Mouse (Mus musculus) liver, embryonic 13.5 days (tissue): ENCODE results near the gene Stx6. TPM values are rescaled to one million over a fixed set of nuclear protein-coding genes. Genes with fewer than 3 reads are reported as not detected.

Experiments
- ATAC-seq: fragments of 200-750 bp; cut with Nextera tagmentation; 2 replicates; pipeline ENCODE4 v1.8.0; 2017; ENCODE audit warnings: low read depth, mild to moderate bottlenecking, moderate number of reproducible peaks, moderate library complexity
- DNase-seq: peaks from one replicate; pipeline ENCODE4 v3.0.0; 2022
- H3K27ac ChIP-seq: fragments of 300-500 bp; sonication (generic); 2 replicates; pipeline ENCODE4 v1.5.1; 2015; ENCODE audit warnings: moderate library complexity, mild to moderate bottlenecking, inconsistent platforms
- H3K27me3 ChIP-seq: fragments of 300-500 bp; sonication (generic); 2 replicates; pipeline ENCODE4 v1.6.1; 2015; ENCODE audit warnings: mild to moderate bottlenecking, inconsistent platforms
- H3K36me3 ChIP-seq: fragments of 300-500 bp; sonication (generic); 2 replicates; pipeline ENCODE4 v1.6.1; 2015; ENCODE audit warnings: mild to moderate bottlenecking, inconsistent platforms
- H3K4me1 ChIP-seq: fragments of 300-500 bp; sonication (generic); replicated peaks from 2 replicates; pipeline ENCODE4 v1.6.1; 2015; ENCODE audit warnings: inconsistent platforms
- H3K4me2 ChIP-seq: fragments of 300-500 bp; sonication (generic); 2 replicates; pipeline ENCODE4 v1.6.1; 2015; ENCODE audit warnings: inconsistent platforms, mild to moderate bottlenecking, moderate library complexity
- H3K4me3 ChIP-seq: fragments of 300-500 bp; sonication (generic); replicated peaks from 2 replicates; pipeline ENCODE4 v1.5.1; 2015; ENCODE audit warnings: mild to moderate bottlenecking, inconsistent platforms
- H3K9ac ChIP-seq: fragments of 300-500 bp; sonication (generic); 2 replicates; pipeline ENCODE4 v1.6.1; 2015; ENCODE audit warnings: mild to moderate bottlenecking, inconsistent platforms
- H3K9me3 ChIP-seq: fragments of 300-500 bp; sonication (generic); replicated peaks from 2 replicates; pipeline ENCODE4 v1.6.1; 2016; ENCODE audit warnings: inconsistent platforms
- WGBS: fragments of 180-500 bp; shearing (Covaris S2); methylation state at CpG from one replicate; pipeline ENCODE4 v1.1.7; 2015; ENCODE audit not compliant: insufficient replicate concordance; 5-methylcytosine and 5-hydroxymethylcytosine counted together
- polyA plus RNA-seq: library from polyadenylated mRNA; unstranded; fragments of >200 nt; fragmentation: Nextera tagmentation; extraction: Ambion mirVana; gene quantifications from 2 replicates; pipeline ENCODE4 v1.2.1, GENCODE M21; 2015

Stx6 gene
- polyA plus RNA-seq, 1 experiment from 2014 or later: 10.8 TPM

GRCm38 (mm10) chr1:155247441-155247840, 88.9 kb downstream of the Stx6 start:
- Histone ChIP-seq H3K4me3 (no peak overlapping the region), H3K4me1 (peaks cover 15% of the 10 kb centered on the region), H3K4me2 (no peak overlapping the region), H3K36me3 (no peaks in the 10 kb centered on the region), H3K27me3 (peaks cover 62% of the 10 kb centered on the region), H3K9ac (no peak overlapping the region), H3K9me3 (no peaks in the 10 kb centered on the region), H3K27ac (no peak overlapping the region)
- no peak for DNase-seq
- no peak for ATAC-seq
- 27% methylated on average over 5 of the region's 5 CpGs for WGBS

GRCm38 (mm10) chr1:155248041-155248440, 89.5 kb downstream of the Stx6 start:
- DNase-seq: no peak
- peaks cover 21% of the 10 kb centered on the region for H3K4me1 ChIP-seq
- no peaks in the 10 kb centered on the region for H3K36me3 ChIP-seq
- H3K9me3 ChIP-seq: no peaks in the 10 kb centered on the region
- no peak overlapping the region for H3K9ac ChIP-seq
- H3K4me3 ChIP-seq: no peak overlapping the region
- H3K27ac ChIP-seq: no peak overlapping the region
- WGBS: 42% methylated on average over 5 of the region's 5 CpGs
- no peak for ATAC-seq
- H3K4me2 ChIP-seq: no peak overlapping the region
- peaks cover 57% of the 10 kb centered on the region for H3K27me3 ChIP-seq

GRCm38 (mm10) chr1:155249896-155250295, 91.4 kb downstream of the Stx6 start:
- H3K4me3 ChIP-seq: no peak overlapping the region
- peaks cover 38% of the 10 kb centered on the region for H3K27me3 ChIP-seq
- 34% methylated on average over 5 of the region's 5 CpGs for WGBS
- H3K4me2 ChIP-seq: no peak overlapping the region
- H3K27ac ChIP-seq: no peak overlapping the region
- ATAC-seq (no peak), DNase-seq (no peak)
- H3K9me3 ChIP-seq: no peaks in the 10 kb centered on the region
- peaks cover 13% of the 10 kb centered on the region for H3K4me1 ChIP-seq
- H3K9ac ChIP-seq: no peak overlapping the region
- no peaks in the 10 kb centered on the region for H3K36me3 ChIP-seq

- DNase-seq (no peak), ATAC-seq (no peak)
- H3K27me3 ChIP-seq: peaks cover 31% of the 10 kb centered on the region
- H3K4me3 ChIP-seq: no peak overlapping the region
- H3K4me2 ChIP-seq: no peak overlapping the region
- no peak overlapping the region for H3K27ac ChIP-seq
- H3K9ac ChIP-seq: no peak overlapping the region
- H3K36me3 ChIP-seq: no peaks in the 10 kb centered on the region
- peaks cover 13% of the 10 kb centered on the region for H3K4me1 ChIP-seq
- 41% methylated on average over 4 of the region's 4 CpGs for WGBS
- no peaks in the 10 kb centered on the region for H3K9me3 ChIP-seq
Observed at GRCm38 (mm10) chr1:155250531-155251135, 92.1 kb downstream of the Stx6 start.

- Histone ChIP-seq H3K36me3 (no peaks in the 10 kb centered on the region), H3K4me2 (no peak overlapping the region), H3K27ac (no peak overlapping the region), H3K9me3 (no peaks in the 10 kb centered on the region), H3K9ac (no peak overlapping the region), H3K27me3 (peaks cover 22% of the 10 kb centered on the region), H3K4me1 (peaks cover 13% of the 10 kb centered on the region), H3K4me3 (no peak overlapping the region)
- 34% methylated on average over 5 of the region's 5 CpGs for WGBS
- no peak for DNase-seq
- ATAC-seq: no peak
Observed at GRCm38 (mm10) chr1:155251596-155251995, 93.1 kb downstream of the Stx6 start.

GRCm38 (mm10) chr1:155252631-155253121, 94.2 kb downstream of the Stx6 start:
- H3K9me3 ChIP-seq: no peaks in the 10 kb centered on the region
- no peak overlapping the region for H3K27ac ChIP-seq
- 20% methylated on average over 6 of the region's 6 CpGs for WGBS
- no peak overlapping the region for H3K4me2 ChIP-seq
- peaks cover 11% of the 10 kb centered on the region for H3K27me3 ChIP-seq
- H3K4me3 ChIP-seq: no peak overlapping the region
- H3K36me3 ChIP-seq: no peaks in the 10 kb centered on the region
- no peak overlapping the region for H3K9ac ChIP-seq
- no peak for DNase-seq
- peaks cover 13% of the 10 kb centered on the region for H3K4me1 ChIP-seq
- ATAC-seq: peak; percentile 61

- WGBS: 55% methylated on average over 12 of the region's 12 CpGs
- Histone ChIP-seq H3K4me3 (no peak overlapping the region), H3K27me3 (peaks cover 7% of the 10 kb centered on the region), H3K27ac (no peak overlapping the region), H3K9me3 (no peaks in the 10 kb centered on the region), H3K36me3 (no peaks in the 10 kb centered on the region), H3K9ac (no peak overlapping the region), H3K4me1 (peaks cover 13% of the 10 kb centered on the region), H3K4me2 (no peak overlapping the region)
- no peak for DNase-seq
- no peak for ATAC-seq
Observed at GRCm38 (mm10) chr1:155253126-155253525, 94.6 kb downstream of the Stx6 start.

GRCm38 (mm10) chr1:155254309-155254708, 95.8 kb downstream of the Stx6 start:
- ATAC-seq (no peak), DNase-seq (no peak)
- Histone ChIP-seq H3K27ac (no peak overlapping the region), H3K9ac (no peak overlapping the region), H3K4me2 (no peak overlapping the region), H3K4me1 (peaks cover 13% of the 10 kb centered on the region), H3K27me3 (no peaks in the 10 kb centered on the region), H3K9me3 (no peaks in the 10 kb centered on the region), H3K36me3 (no peaks in the 10 kb centered on the region), H3K4me3 (no peak overlapping the region)
- 71% methylated on average over 8 of the region's 8 CpGs for WGBS

Other genes starting within 250 kb of the Stx6 start
- gene Ier5, start 59.1 kb upstream of the Stx6 start, polyA plus RNA-seq: 1.6 and 1.9 TPM in 2 replicates
- 0.37 and 0.56 TPM in 2 replicates for gene Mr1, start 11.9 kb upstream of the Stx6 start, polyA plus RNA-seq
- gene BC034090, start 85.7 kb downstream of the Stx6 start, polyA plus RNA-seq: 0.13 and 0.28 TPM in 2 replicates